Mouse (Mus musculus): ENCODE data around the gene Trim61. TPM values are rescaled to one million over a fixed set of nuclear protein-coding genes. Genes with fewer than 3 reads are reported as not detected.

Trim61 gene
- total RNA-seq (2015; ENCODE audit: low replicate concordance) (not detected in 2 replicates), total RNA-seq (2017; ENCODE audit: low replicate concordance) (not detected in 2 replicates)

- ATAC-seq (replicated peaks; ENCODE audit: low FRiP score, poor library complexity, severe bottlenecking): no peak
Measured at GRCm38 (mm10) chr8:65018423-65018822, at the start of gene Trim61, which contains the start of gene Trim60. TSS of gene Trim61 (minus strand) at chr8:65018523. TSS of gene Trim60 (minus strand) at chr8:65018584.

GRCm38 (mm10) chr8:65067694-65068472, 49.6 kb upstream of the Trim61 start:
- no peak for ATAC-seq (replicated peaks; ENCODE audit: low FRiP score, poor library complexity, severe bottlenecking)

- ATAC-seq (replicated peaks; ENCODE audit: low FRiP score, poor library complexity, severe bottlenecking): no peak
Measured at GRCm38 (mm10) chr8:65067031-65067430, 48.7 kb upstream of the Trim61 start.

GRCm38 (mm10) chr8:65065622-65066021, 47.3 kb upstream of the Trim61 start:
- no peak for ATAC-seq (replicated peaks; ENCODE audit: low FRiP score, poor library complexity, severe bottlenecking)

- no peak for ATAC-seq (replicated peaks; ENCODE audit: low FRiP score, poor library complexity, severe bottlenecking)
Measured at GRCm38 (mm10) chr8:65064071-65064470, 45.7 kb upstream of the Trim61 start.

- no peak for ATAC-seq (replicated peaks; ENCODE audit: low FRiP score, poor library complexity, severe bottlenecking)
Measured at GRCm38 (mm10) chr8:65062195-65062594, 43.9 kb upstream of the Trim61 start.

- no peak for ATAC-seq (replicated peaks; ENCODE audit: low FRiP score, poor library complexity, severe bottlenecking)
Measured at GRCm38 (mm10) chr8:65056722-65057121, 38.4 kb upstream of the Trim61 start.

GRCm38 (mm10) chr8:65053968-65054367, 35.6 kb upstream of the Trim61 start:
- no peak for ATAC-seq (replicated peaks; ENCODE audit: low FRiP score, poor library complexity, severe bottlenecking)

GRCm38 (mm10) chr8:65053554-65053953, 35.2 kb upstream of the Trim61 start:
- ATAC-seq (replicated peaks; ENCODE audit: low FRiP score, poor library complexity, severe bottlenecking): no peak

- ATAC-seq (replicated peaks; ENCODE audit: low FRiP score, poor library complexity, severe bottlenecking): no peak
Measured at GRCm38 (mm10) chr8:65047801-65048200, 29.5 kb upstream of the Trim61 start.

- no peak for ATAC-seq (replicated peaks; ENCODE audit: low FRiP score, poor library complexity, severe bottlenecking)
Measured at GRCm38 (mm10) chr8:65047193-65047592, 28.9 kb upstream of the Trim61 start.

- no peak for ATAC-seq (replicated peaks; ENCODE audit: low FRiP score, poor library complexity, severe bottlenecking)
Measured at GRCm38 (mm10) chr8:65046565-65046964, 28.2 kb upstream of the Trim61 start.

GRCm38 (mm10) chr8:65037117-65037533, 18.8 kb upstream of the Trim61 start, which contains the start of gene Apela:
TSS of gene Apela (minus strand) at chr8:65037336.
- no peak for ATAC-seq (replicated peaks; ENCODE audit: low FRiP score, poor library complexity, severe bottlenecking)

GRCm38 (mm10) chr8:65034136-65034535, 15.8 kb upstream of the Trim61 start:
- ATAC-seq (replicated peaks; ENCODE audit: low FRiP score, poor library complexity, severe bottlenecking): no peak

GRCm38 (mm10) chr8:65033056-65033455, 14.7 kb upstream of the Trim61 start:
- no peak for ATAC-seq (replicated peaks; ENCODE audit: low FRiP score, poor library complexity, severe bottlenecking)

GRCm38 (mm10) chr8:65032107-65032506, 13.8 kb upstream of the Trim61 start:
- ATAC-seq (replicated peaks; ENCODE audit: low FRiP score, poor library complexity, severe bottlenecking): no peak

GRCm38 (mm10) chr8:65030735-65031485, 12.6 kb upstream of the Trim61 start:
- no peak for ATAC-seq (replicated peaks; ENCODE audit: low FRiP score, poor library complexity, severe bottlenecking)

- no peak for ATAC-seq (replicated peaks; ENCODE audit: low FRiP score, poor library complexity, severe bottlenecking)
Measured at GRCm38 (mm10) chr8:65029776-65030175, 11.5 kb upstream of the Trim61 start.

- no peak for ATAC-seq (replicated peaks; ENCODE audit: low FRiP score, poor library complexity, severe bottlenecking)
Measured at GRCm38 (mm10) chr8:65028959-65029686, 10.8 kb upstream of the Trim61 start.

- no peak for ATAC-seq (replicated peaks; ENCODE audit: low FRiP score, poor library complexity, severe bottlenecking)
Measured at GRCm38 (mm10) chr8:65022485-65022884, 4.2 kb upstream of the Trim61 start.
